Mouse (Mus musculus) liver, postnatal 0 days (tissue): ENCODE results near the gene Galntl5. TPM values are rescaled to one million over a fixed set of nuclear protein-coding genes. Genes with fewer than 3 reads are reported as not detected.
A peak's percentile ranks its signal among the peaks of the same experiment; 100 is the strongest.

ENCODE experiments used
- ATAC-seq: fragments of 200-750 bp; cut with Nextera tagmentation; 2 replicates; pipeline ENCODE4 v1.8.0; 2017; ENCODE audit warnings: mild to moderate bottlenecking, moderate library complexity
- DNase-seq: peaks from one replicate; pipeline ENCODE4 v3.0.0-alpha.2; 2016
- H3K27ac ChIP-seq: fragments of 300-500 bp; sonication (generic); 2 replicates; pipeline ENCODE4 v1.5.1; 2014; ENCODE audit warnings: antibody characterized with exemption, moderate library complexity, mild to moderate bottlenecking, low read depth
- H3K27me3 ChIP-seq: fragments of 300-500 bp; sonication (generic); 2 replicates; pipeline ENCODE4 v1.6.1; 2014; ENCODE audit warnings: low read length, control low read depth, mixed read lengths; ENCODE audit not compliant: insufficient read depth
- H3K36me3 ChIP-seq: fragments of 300-500 bp; sonication (generic); replicated peaks from 2 replicates; pipeline ENCODE4 v1.6.1; 2014; ENCODE audit warnings: mild to moderate bottlenecking, control low read depth, low read length, moderate library complexity, mixed read lengths; ENCODE audit not compliant: insufficient read depth
- H3K4me1 ChIP-seq: fragments of 300-500 bp; sonication (generic); 2 replicates; pipeline ENCODE4 v1.6.1; 2014; ENCODE audit warnings: antibody characterized with exemption, mild to moderate bottlenecking, control low read depth; ENCODE audit not compliant: insufficient read depth
- H3K4me2 ChIP-seq: fragments of 300-500 bp; sonication (generic); 2 replicates; pipeline ENCODE4 v1.6.1; 2014; ENCODE audit warnings: low read depth, mild to moderate bottlenecking, low read length, moderate library complexity, mixed read lengths
- H3K4me3 ChIP-seq: fragments of 300-500 bp; sonication (generic); 2 replicates; pipeline ENCODE4 v1.5.1; 2014; ENCODE audit warnings: low read depth, low read length
- H3K9ac ChIP-seq: fragments of 300-500 bp; sonication (generic); replicated peaks from 2 replicates; pipeline ENCODE4 v1.6.1; 2014; ENCODE audit warnings: mild to moderate bottlenecking, moderate library complexity
- H3K9me3 ChIP-seq: fragments of 300-500 bp; sonication (generic); 2 replicates; pipeline ENCODE4 v1.6.1; 2016; ENCODE audit warnings: mild to moderate bottlenecking, control low read depth, low read length, mixed read lengths
- CTCF ChIP-seq: sonication (generic); IDR thresholded peaks from 2 replicates; pipeline ENCODE4 v1.5.1; 2016; ENCODE audit warnings: antibody characterized with exemption, low read depth
- EP300 ChIP-seq: IDR thresholded peaks from 2 replicates; pipeline ENCODE4 v1.6.1; 2016; ENCODE audit warnings: antibody characterized with exemption, low read depth, mild to moderate bottlenecking
- WGBS: fragments of 180-500 bp; shearing (Covaris S2); extraction: QIAGEN DNeasy Blood & Tissue Kit; methylation state at CpG from one replicate; pipeline ENCODE4 v1.1.7; 2014; ENCODE audit not compliant: insufficient replicate concordance; 5-methylcytosine and 5-hydroxymethylcytosine counted together
- microRNA-seq: library from miRNA; unstranded; fragments of <30 nt; microRNA quantifications from one replicate; pipeline ENCODE4, GENCODE M21; 2016
- polyA plus RNA-seq: library from polyadenylated mRNA; unstranded; fragments of >200 nt; fragmentation: Nextera tagmentation; extraction: Ambion mirVana; gene quantifications from 2 replicates; pipeline ENCODE4 v1.2.1, GENCODE M21; 2015

Gene Galntl5
- polyA plus RNA-seq, 1 experiment from 2014 or later, result not detected

DNA sequence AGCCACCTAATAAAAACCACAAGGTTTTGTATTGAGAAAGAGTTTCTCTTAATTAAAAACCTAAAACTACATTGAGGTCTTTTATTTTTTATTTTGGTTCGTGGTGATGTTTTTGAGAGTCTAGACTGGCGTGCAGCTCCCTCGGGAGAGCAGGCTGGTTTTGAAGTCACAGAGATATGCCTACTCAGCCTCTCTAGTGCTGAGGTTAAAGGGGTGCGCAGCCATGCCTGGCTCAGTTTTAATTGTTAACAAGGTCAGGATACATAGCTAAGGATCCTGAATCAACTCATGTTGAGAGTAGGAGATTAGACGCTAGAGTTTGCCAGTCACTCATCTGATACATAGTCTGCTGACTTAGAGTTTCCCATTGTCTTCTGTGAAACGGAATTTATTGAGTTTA lies 80.2 kb downstream of the Galntl5 start:
- DNase-seq (no peak), ATAC-seq (no peak)
- Histone ChIP-seq H3K4me2 (no peak overlapping the region), H3K9me3 (no peaks in the 10 kb centered on the region), H3K4me3 (no peak overlapping the region), H3K4me1 (no peaks in the 10 kb centered on the region), H3K27me3 (no peaks in the 10 kb centered on the region), H3K36me3 (peaks cover 49% of the 10 kb centered on the region), H3K27ac (no peak overlapping the region), H3K9ac (no peak overlapping the region)
- 77% methylated on average over 6 of the region's 6 CpGs for WGBS
- no peak for TF ChIP-seq CTCF
- TF ChIP-seq EP300, result no peak

DNA sequence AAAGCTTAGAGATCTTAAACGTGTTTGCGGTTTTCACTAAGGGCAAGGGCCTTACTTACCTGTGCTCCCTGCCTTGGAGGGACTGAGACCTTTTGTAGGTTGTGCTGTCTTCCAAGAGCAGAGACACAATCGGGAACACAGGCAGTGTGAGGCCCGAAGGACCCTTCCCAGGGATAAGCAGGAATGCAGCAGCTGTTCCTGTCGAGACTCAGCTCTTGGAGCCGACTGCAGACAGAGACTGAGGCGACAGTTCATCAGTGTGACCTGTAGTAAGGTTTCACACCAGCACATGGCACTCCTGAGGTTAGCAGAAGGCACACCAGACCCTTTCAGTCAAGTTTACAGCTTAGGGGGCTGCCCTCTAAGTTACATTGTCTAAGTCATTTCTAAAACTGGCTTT lies 81.0 kb downstream of the Galntl5 start:
- Histone ChIP-seq H3K4me1 (no peaks in the 10 kb centered on the region), H3K27me3 (no peaks in the 10 kb centered on the region), H3K4me3 (no peak overlapping the region), H3K9ac (no peak overlapping the region), H3K27ac (no peak overlapping the region), H3K4me2 (no peak overlapping the region), H3K36me3 (peaks cover 45% of the 10 kb centered on the region), H3K9me3 (no peaks in the 10 kb centered on the region)
- TF ChIP-seq EP300, result no peak
- TF ChIP-seq CTCF, result no peak
- DNase-seq, result no peak
- no peak for ATAC-seq
- WGBS, result 82% methylated on average over 7 of the region's 7 CpGs

DNA sequence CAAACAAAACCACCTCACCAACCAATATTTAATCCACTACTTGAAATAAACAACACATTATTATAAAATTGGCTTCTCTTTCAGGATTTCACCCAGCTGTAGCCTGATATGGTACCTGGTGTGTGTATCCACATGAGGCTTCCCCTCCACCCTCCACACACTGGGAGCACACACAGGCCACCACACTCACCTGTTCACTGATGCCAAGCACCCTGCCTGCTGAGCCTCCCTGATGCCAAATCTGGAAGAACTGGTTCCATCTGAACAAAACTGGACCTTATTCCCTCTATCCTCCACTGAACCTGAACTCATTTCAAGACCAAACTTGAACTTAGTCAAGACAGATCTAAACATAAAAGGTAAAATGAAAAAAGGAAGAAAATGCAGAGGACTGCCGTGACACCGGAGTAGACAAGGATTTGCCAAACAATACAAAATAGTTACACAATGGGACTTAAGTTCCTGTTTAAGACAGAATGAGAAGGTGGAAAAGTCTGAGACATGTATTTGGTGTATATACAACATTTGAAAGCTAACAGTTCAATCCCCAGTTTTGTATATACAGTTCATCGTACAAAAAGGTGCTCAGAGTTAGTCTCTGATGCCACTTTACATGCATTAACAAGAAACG lies 87.1 kb downstream of the Galntl5 start:
- DNase-seq, result no peak
- Histone ChIP-seq H3K9ac (no peak overlapping the region), H3K4me3 (no peak overlapping the region), H3K36me3 (peaks cover 22% of the 10 kb centered on the region), H3K27ac (no peak overlapping the region), H3K27me3 (no peaks in the 10 kb centered on the region), H3K4me1 (no peaks in the 10 kb centered on the region), H3K4me2 (peak overlapping the region; percentile 7; the same call in 1 of the 2 replicates), H3K9me3 (no peaks in the 10 kb centered on the region)
- TF ChIP-seq EP300 (no peak), CTCF (no peak)
- ATAC-seq, result no peak
- WGBS, result 85% methylated on average over 4 of the region's 4 CpGs

Small RNA genes within 50 kb of the gene (microRNA-seq; reads per million reads assigned to microRNA genes)
- gene Gm26051, result not detected

Other genes starting within 250 kb of the Galntl5 start
- gene Prkag2, start 80.8 kb upstream of the Galntl5 start, polyA plus RNA-seq, result 6.8 and 7.3 TPM in 2 replicates
- gene Galnt11, start 40.4 kb downstream of the Galntl5 start, polyA plus RNA-seq, result 11.8 and 12.3 TPM in 2 replicates
- gene E130116L18Rik, start 41.7 kb downstream of the Galntl5 start, polyA plus RNA-seq, result not detected in 2 replicates